Mouse (Mus musculus) E14TG2a.4 (cell line): ENCODE data around the gene Rxra.

Experiments used
- CTCF ChIP-seq: conservative IDR thresholded peaks from 2 replicates; pipeline ENCODE4 v1.5.1; 2014; ENCODE audit warnings: low read length
- NANOG ChIP-seq: IDR thresholded peaks from 2 replicates; pipeline ENCODE4 v1.6.1; 2014; ENCODE audit warnings: borderline replicate concordance, low read length, mixed read lengths
- POU5F1 ChIP-seq: IDR thresholded peaks from 2 replicates; pipeline ENCODE4 v1.6.1; 2014; ENCODE audit warnings: low read length, borderline replicate concordance

- TF ChIP-seq CTCF, result no peak
- TF ChIP-seq POU5F1, result no peak
- TF ChIP-seq NANOG, result no peak
These were observed 1.4 kb downstream of the Rxra start for GRCm38 (mm10) chr2:27677411-27678310.
